Mouse (Mus musculus): ENCODE results near the gene Ifna7. TPM values are rescaled to one million over a fixed set of nuclear protein-coding genes. Genes with fewer than 3 reads are reported as not detected.
"Not testable (repeated sequence)": the region's sequence is repeated elsewhere in the genome, so short reads cannot be mapped to it uniquely, and the experiment has no call there.

The Ifna7 gene
- not detected for total RNA-seq (2021)
- long read RNA-seq, experiment 1, result 0 reads
- long read RNA-seq, experiment 2, result 0 reads

- DNase-seq, result no peak
- intact Hi-C loops (cut with DNase I), result no loop called here
These were observed at the start of gene Ifna7 for GRCm38 (mm10) chr4:88815928-88816327. Gene Ifna7 (plus strand): TSS chr4:88816228.

GRCm38 (mm10) chr4:88773534-88773933 is 42.5 kb upstream of the Ifna7 start, which contains the start of gene Gm13290:
Gene Gm13290 (plus strand): TSS chr4:88773834.
- intact Hi-C loops (cut with DNase I); DNase-seq: not testable (repeated sequence)

GRCm38 (mm10) chr4:88776622-88777021 is 39.4 kb upstream of the Ifna7 start, which contains the start of gene Gm13289:
Gene Gm13289 (plus strand): TSS chr4:88776922.
- DNase-seq; intact Hi-C loops (cut with DNase I): not testable (repeated sequence)

- intact Hi-C loops (cut with DNase I); DNase-seq: not testable (repeated sequence)
These were observed 36.5 kb upstream of the Ifna7 start, which contains the start of gene Gm13272 for GRCm38 (mm10) chr4:88779550-88779949. Gene Gm13272 (plus strand): TSS chr4:88779850.

- intact Hi-C loops (cut with DNase I); DNase-seq: not testable (repeated sequence)
These were observed 35.7 kb upstream of the Ifna7 start for GRCm38 (mm10) chr4:88780320-88780719.

- DNase-seq; intact Hi-C loops (cut with DNase I): not testable (repeated sequence)
These were observed 34.2 kb upstream of the Ifna7 start, which contains the start of gene Ifnz for GRCm38 (mm10) chr4:88781831-88782230. Gene Ifnz (plus strand): TSS chr4:88782131.

GRCm38 (mm10) chr4:88782335-88782734 is 33.7 kb upstream of the Ifna7 start:
- DNase-seq; intact Hi-C loops (cut with DNase I): not testable (repeated sequence)

GRCm38 (mm10) chr4:88785409-88785808 is 30.6 kb upstream of the Ifna7 start, which contains the start of gene Gm13276:
Gene Gm13276 (plus strand): TSS chr4:88785709.
- intact Hi-C loops (cut with DNase I); DNase-seq: not testable (repeated sequence)

GRCm38 (mm10) chr4:88788402-88788801 is 27.6 kb upstream of the Ifna7 start, which contains the start of gene Gm13277:
Gene Gm13277 (plus strand): TSS chr4:88788632.
- DNase-seq, result peak; percentile 34 to 63
- intact Hi-C loops (cut with DNase I), result not testable (repeated sequence)

- intact Hi-C loops (cut with DNase I); DNase-seq: not testable (repeated sequence)
These were observed 24.8 kb upstream of the Ifna7 start, which contains the start of gene Gm13278 for GRCm38 (mm10) chr4:88791250-88791649. Gene Gm13278 (plus strand): TSS chr4:88791550.

GRCm38 (mm10) chr4:88793936-88794675 is 21.9 kb upstream of the Ifna7 start, which contains the start of gene Gm13275:
Gene Gm13275 (plus strand): TSS chr4:88794487.
- peak; percentile 45 to 80 for DNase-seq
- intact Hi-C loops (cut with DNase I), result not testable (repeated sequence)

GRCm38 (mm10) chr4:88797097-88797496 is 18.9 kb upstream of the Ifna7 start, which contains the start of gene Gm13279:
Gene Gm13279 (plus strand): TSS chr4:88797397.
- DNase-seq; intact Hi-C loops (cut with DNase I): not testable (repeated sequence)

- DNase-seq; intact Hi-C loops (cut with DNase I): not testable (repeated sequence)
These were observed 16.7 kb upstream of the Ifna7 start, which contains the start of gene Gm13285 for GRCm38 (mm10) chr4:88799365-88799764. Gene Gm13285 (plus strand): TSS chr4:88799665.

GRCm38 (mm10) chr4:88802954-88803353 is 13.1 kb upstream of the Ifna7 start, which contains the start of gene Gm13287:
Gene Gm13287 (plus strand): TSS chr4:88803254.
- intact Hi-C loops (cut with DNase I); DNase-seq: not testable (repeated sequence)

GRCm38 (mm10) chr4:88805231-88805630 is 10.8 kb upstream of the Ifna7 start, which contains the start of gene Gm13288:
Gene Gm13288 (plus strand): TSS chr4:88805531.
- DNase-seq; intact Hi-C loops (cut with DNase I): not testable (repeated sequence)

- intact Hi-C loops (cut with DNase I); DNase-seq: not testable (repeated sequence)
These were observed 10.3 kb upstream of the Ifna7 start for GRCm38 (mm10) chr4:88805761-88806160.

GRCm38 (mm10) chr4:88819659-88820058 is 3.6 kb downstream of the Ifna7 start, which contains the start of gene Ifna11:
Gene Ifna11 (plus strand): TSS chr4:88819959.
- intact Hi-C loops (cut with DNase I), result loop anchor here (2.0 kb wide), 1 partner anchor 137 kb away; the partner anchor contains the start of gene Ifna2
- no peak for DNase-seq

GRCm38 (mm10) chr4:88822995-88823394 is 7.0 kb downstream of the Ifna7 start:
- no peak for DNase-seq
- intact Hi-C loops (cut with DNase I), result no loop called here

- DNase-seq; intact Hi-C loops (cut with DNase I): not testable (repeated sequence)
These were observed 11.1 kb downstream of the Ifna7 start, which contains the start of gene Ifna6 for GRCm38 (mm10) chr4:88827116-88827515. Gene Ifna6 (plus strand): TSS chr4:88827416.

- intact Hi-C loops (cut with DNase I), result no loop called here
- no peak for DNase-seq
These were observed 14.5 kb downstream of the Ifna7 start for GRCm38 (mm10) chr4:88830523-88830922.

GRCm38 (mm10) chr4:88835225-88835624 is 19.2 kb downstream of the Ifna7 start, which contains the start of gene Ifna5:
Gene Ifna5 (plus strand): TSS chr4:88835525.
- intact Hi-C loops (cut with DNase I); DNase-seq: not testable (repeated sequence)

All from gastrocnemius, postnatal 36 days (tissue).